Mouse (Mus musculus) limb, embryonic 14.5 days (tissue): Measurements from ENCODE around the gene Slc9a2. TPM values are rescaled to one million over a fixed set of nuclear protein-coding genes. Genes with fewer than 3 reads are reported as not detected.

Experiments used
- ATAC-seq: fragments of 200-750 bp; cut with Nextera tagmentation; 2 replicates; pipeline ENCODE4 v1.8.0; 2017; ENCODE audit warnings: low read depth, moderate number of reproducible peaks, moderate TSS enrichment; ENCODE audit not compliant: low FRiP score
- DNase-seq: peaks from one replicate; pipeline ENCODE4 v3.0.0-alpha.2; 2015; ENCODE audit warnings: low spot score
- H3K27ac ChIP-seq: fragments of 300-500 bp; sonication (generic); replicated peaks from 2 replicates; pipeline ENCODE4 v1.5.1; 2014; ENCODE audit warnings: low read depth, mild to moderate bottlenecking, low read length, moderate library complexity, mixed read lengths
- H3K27me3 ChIP-seq: fragments of 300-500 bp; sonication (generic); 2 replicates; pipeline ENCODE4 v1.6.1; 2014; ENCODE audit warnings: low read length, mixed read lengths; ENCODE audit not compliant: control insufficient read depth, insufficient read depth
- H3K36me3 ChIP-seq: fragments of 300-500 bp; sonication (generic); 2 replicates; pipeline ENCODE4 v1.6.1; 2014; ENCODE audit warnings: mild to moderate bottlenecking, low read length, moderate library complexity, mixed read lengths; ENCODE audit not compliant: control insufficient read depth, insufficient read depth
- H3K4me1 ChIP-seq: fragments of 300-500 bp; sonication (generic); 2 replicates; pipeline ENCODE4 v1.6.1; 2014; ENCODE audit warnings: antibody characterized with exemption, low read length, mixed read lengths; ENCODE audit not compliant: control insufficient read depth, insufficient read depth
- H3K4me2 ChIP-seq: fragments of 300-500 bp; sonication (generic); replicated peaks from 2 replicates; pipeline ENCODE4 v1.6.1; 2014; ENCODE audit warnings: low read depth, mild to moderate bottlenecking, low read length, moderate library complexity; ENCODE audit not compliant: severe bottlenecking
- H3K4me3 ChIP-seq: fragments of 300-500 bp; sonication (generic); replicated peaks from 2 replicates; pipeline ENCODE4 v1.5.1; 2014; ENCODE audit warnings: low read length
- H3K9ac ChIP-seq: fragments of 300-500 bp; sonication (generic); 2 replicates; pipeline ENCODE4 v1.6.1; 2014; ENCODE audit warnings: mild to moderate bottlenecking, low read depth, low read length, moderate library complexity; ENCODE audit not compliant: severe bottlenecking
- H3K9me3 ChIP-seq: fragments of 300-500 bp; sonication (generic); 2 replicates; pipeline ENCODE4 v1.6.1; 2016; ENCODE audit warnings: low read length; ENCODE audit not compliant: control insufficient read depth
- POLR2A ChIP-seq: fragments of 200-500 bp; IDR thresholded peaks from 2 replicates; pipeline ENCODE4 v1.8.0; 2012; ENCODE audit warnings: inconsistent platforms, mild to moderate bottlenecking, moderate library complexity, borderline replicate concordance; ENCODE audit not compliant: insufficient read depth, insufficient read length; ENCODE audit errors: extremely low read depth
- WGBS: fragments of 180-500 bp; shearing (Covaris S2); extraction: QIAGEN DNeasy Blood & Tissue Kit; methylation state at CpG from one replicate; pipeline ENCODE4 v1.1.7; 2014; 5-methylcytosine and 5-hydroxymethylcytosine counted together
- polyA plus RNA-seq, 2 experiments: library from polyadenylated mRNA; depleted of rRNA in 1 of 2; stranded (reverse) in 1 of 2; unstranded in 1 of 2; fragments of >200 nt; fragmentation: Nextera tagmentation in 1 of 2; extraction: Ambion mirVana in 1 of 2; gene quantifications; 2 replicates each; pipeline versions ENCODE4 v1.2.1 to v1.2.3; 2012 to 2014

Gene Slc9a2
- polyA plus RNA-seq, 2 experiments: 0.87 to 2.7 TPM

- Histone ChIP-seq H3K27me3 (no peaks in the 10 kb centered on the region), H3K27ac (no peak overlapping the region), H3K4me3 (no peak overlapping the region), H3K4me1 (0 out of 2 replicates have a peak, but pooled peaks cover 4% of the 10 kb centered on the region), H3K9ac (no peak overlapping the region), H3K36me3 (peaks cover 6% of the 10 kb centered on the region), H3K4me2 (no peak overlapping the region), H3K9me3 (no peaks in the 10 kb centered on the region)
- no peak for DNase-seq
- no peak for TF ChIP-seq POLR2A
- WGBS: 87% methylated on average over 11 of the region's 11 CpGs
- no peak for ATAC-seq
Measured at GRCm38 (mm10) chr1:40785876-40786445, 105.6 kb downstream of the Slc9a2 start.

- DNase-seq (no peak), ATAC-seq (no peak)
- H3K4me2 ChIP-seq: no peak overlapping the region
- peaks cover 3% of the 10 kb centered on the region; the same call in 1 of the 2 replicates for H3K36me3 ChIP-seq
- H3K9ac ChIP-seq: no peak overlapping the region
- WGBS: 69% methylated on average over 6 of the region's 6 CpGs
- no peak overlapping the region for H3K4me3 ChIP-seq
- no peaks in the 10 kb centered on the region for H3K9me3 ChIP-seq
- H3K4me1 ChIP-seq: 0 out of 2 replicates have a peak, but pooled peaks cover 7% of the 10 kb centered on the region
- TF ChIP-seq POLR2A: no peak
- no peaks in the 10 kb centered on the region for H3K27me3 ChIP-seq
- H3K27ac ChIP-seq: no peak overlapping the region
Measured at GRCm38 (mm10) chr1:40788956-40789355, 108.6 kb downstream of the Slc9a2 start.

GRCm38 (mm10) chr1:40789666-40790233 lies 109.4 kb downstream of the Slc9a2 start:
- Histone ChIP-seq H3K4me3 (peak overlapping the region; percentile 68), H3K36me3 (0 out of 2 replicates have a peak, but pooled peaks cover 3% of the 10 kb centered on the region), H3K4me1 (0 out of 2 replicates have a peak, but pooled peaks cover 7% of the 10 kb centered on the region), H3K4me2 (peak overlapping the region; percentile 74), H3K27me3 (no peaks in the 10 kb centered on the region), H3K9me3 (no peaks in the 10 kb centered on the region), H3K9ac (peak overlapping the region; percentile 59), H3K27ac (peak overlapping the region; percentile 52)
- DNase-seq (peak; percentile 13), ATAC-seq (no peak)
- WGBS: 30% methylated on average over 5 of the region's 5 CpGs
- TF ChIP-seq POLR2A: no peak

- TF ChIP-seq POLR2A: 0 out of 2 replicates have a peak, but pooled peaks have one; percentile 16
- H3K4me1 ChIP-seq: 0 out of 2 replicates have a peak, but pooled peaks cover 7% of the 10 kb centered on the region
- H3K9ac ChIP-seq: peak within 1 kb of the TSS; percentile 59
- 5% methylated on average over 33 of the region's 38 CpGs for WGBS
- H3K27me3 ChIP-seq: no peaks in the 10 kb centered on the region
- peak within 1 kb of the TSS; percentile 74 for H3K4me2 ChIP-seq
- H3K9me3 ChIP-seq: no peaks in the 10 kb centered on the region
- peak within 1 kb of the TSS; percentile 68 for H3K4me3 ChIP-seq
- H3K27ac ChIP-seq: peak within 1 kb of the TSS; percentile 52
- peak; percentile 86 for DNase-seq
- H3K36me3 ChIP-seq: no peaks in the 10 kb centered on the region
- peak; percentile 92 for ATAC-seq
Measured at GRCm38 (mm10) chr1:40790324-40791141, 110.2 kb downstream of the Slc9a2 start, which contains the start of gene Mfsd9. TSS of gene Mfsd9 (minus strand) at chr1:40790687.

GRCm38 (mm10) chr1:40795508-40795907 lies 115.1 kb downstream of the Slc9a2 start:
- Histone ChIP-seq H3K9me3 (no peaks in the 10 kb centered on the region), H3K27me3 (no peaks in the 10 kb centered on the region), H3K27ac (no peak overlapping the region), H3K4me3 (no peak overlapping the region), H3K9ac (no peak overlapping the region), H3K4me2 (no peak overlapping the region), H3K36me3 (no peaks in the 10 kb centered on the region), H3K4me1 (0 out of 2 replicates have a peak, but pooled peaks cover 4% of the 10 kb centered on the region)
- no peak for ATAC-seq
- 71% methylated on average over 1 of the region's 1 CpGs for WGBS
- DNase-seq: no peak
- TF ChIP-seq POLR2A: no peak
